Mouse (Mus musculus) kidney, adult 2 months (tissue): ENCODE measurements around the gene AW822073.
"Not testable (repeated sequence)": the region's sequence is repeated elsewhere in the genome, so short reads cannot be mapped to it uniquely, and the experiment has no call there.

Experiments used
- CTCF ChIP-seq: fragments of 200-500 bp; conservative IDR thresholded peaks from 2 replicates; pipeline ENCODE4 v1.5.1; 2011; ENCODE audit warnings: low read depth, mild to moderate bottlenecking, control low read depth, low read length, moderate library complexity, mixed read lengths; ENCODE audit not compliant: insufficient read depth, insufficient read length
- POLR2A ChIP-seq: fragments of 200-500 bp; IDR thresholded peaks from one replicate; pipeline ENCODE4 v1.6.1; 2011; ENCODE audit warnings: low read depth, low read length, control low read depth

DNA sequence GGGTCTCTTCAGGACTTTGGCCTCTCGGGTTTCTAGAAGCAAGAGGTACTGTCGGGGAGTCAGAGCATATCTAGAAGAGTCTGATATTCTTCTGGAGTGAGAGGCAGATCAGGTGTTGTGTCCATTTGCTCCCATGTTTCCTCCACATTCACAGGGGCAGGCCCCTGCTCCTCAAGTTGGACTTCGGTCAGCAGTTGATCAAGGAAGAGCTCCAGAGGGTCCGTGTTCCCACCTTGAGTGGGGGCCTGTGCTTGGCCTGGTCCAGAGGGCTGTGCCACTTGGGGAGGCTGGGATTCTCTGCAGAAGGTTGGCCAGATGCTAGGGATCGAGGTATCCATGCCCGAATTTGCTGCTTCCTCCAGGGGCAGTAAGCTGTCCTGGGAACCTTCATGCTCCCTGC lies 3.1 kb upstream of the AW822073 start:
- not testable (repeated sequence) for TF ChIP-seq CTCF, POLR2A
